Mouse (Mus musculus) embryo, embryonic 11.5 days (tissue): ENCODE data around the gene Ctnna2.

ENCODE experiments used
- DNase-seq: peaks from one replicate; pipeline ENCODE4 v3.0.0-alpha.2; 2012; ENCODE audit warnings: low read depth, low spot score

The Ctnna2 gene

DNA sequence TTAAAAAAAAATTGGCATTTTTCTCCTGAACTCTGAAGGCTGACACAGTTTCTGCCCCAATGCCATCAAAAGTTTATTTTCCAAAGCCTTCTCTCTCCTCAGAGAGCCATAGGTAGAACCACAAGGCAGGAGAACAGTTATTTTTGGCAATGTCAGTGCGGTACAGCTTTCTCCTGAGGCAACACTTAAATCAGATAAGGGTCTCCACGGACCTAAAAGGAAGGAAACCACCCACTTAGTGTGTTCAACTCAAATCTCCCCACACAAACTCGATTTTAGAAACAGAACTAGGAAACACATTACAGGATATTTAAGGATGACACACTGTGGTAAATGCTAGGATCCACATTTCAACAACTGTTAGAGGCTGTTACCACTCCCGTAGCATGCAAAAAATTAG lies 803.7 kb downstream of the Ctnna2 start:
- no peak for DNase-seq

DNA sequence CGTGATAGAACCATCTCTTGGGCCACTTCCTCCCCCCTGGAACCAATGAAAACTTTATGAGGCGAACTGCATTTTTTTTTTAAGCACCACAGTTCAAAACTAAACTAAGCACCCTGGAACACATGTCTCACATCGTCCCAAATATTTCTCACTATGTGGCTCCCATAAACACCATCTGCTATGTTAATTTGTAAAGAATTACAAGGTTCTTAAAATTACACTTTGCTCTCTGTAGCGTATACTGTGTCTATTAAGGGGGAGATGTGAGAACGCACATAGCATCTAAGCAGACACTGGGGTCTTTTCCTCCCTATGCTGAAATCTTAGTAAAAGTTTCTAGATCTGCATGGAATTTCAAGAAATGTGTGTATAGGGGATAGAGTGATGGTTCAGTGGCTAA lies 822.5 kb downstream of the Ctnna2 start:
- DNase-seq = no peak

DNA sequence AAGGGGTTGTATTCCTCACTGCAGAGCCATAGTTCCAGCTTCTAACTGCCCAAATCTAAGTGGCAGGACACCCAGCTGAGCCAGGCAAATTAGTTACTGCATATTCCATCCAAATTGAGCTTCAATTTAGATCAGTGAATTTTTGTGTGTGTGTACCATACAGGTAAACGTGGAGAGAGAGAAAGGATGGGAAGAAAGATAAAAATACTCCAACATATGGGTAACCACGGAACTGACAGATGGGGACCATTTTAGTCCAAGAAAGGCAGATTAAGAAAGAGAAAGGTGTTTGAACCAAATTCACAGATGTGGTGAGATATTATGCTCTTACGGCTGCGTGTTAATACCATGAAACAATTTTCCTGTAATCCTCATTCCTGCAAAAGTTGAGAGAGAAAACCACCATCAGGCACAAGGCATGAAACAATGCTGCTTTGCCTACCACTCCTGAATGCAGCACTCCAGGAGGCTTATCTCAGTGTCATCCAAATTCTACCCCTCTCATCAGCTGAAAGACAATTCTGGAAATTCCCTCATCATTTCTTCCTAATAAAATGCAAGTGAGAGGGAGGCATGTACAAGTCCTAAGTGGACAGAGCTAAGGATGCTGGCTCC lies 840.1 kb downstream of the Ctnna2 start:
- DNase-seq = no peak

DNA sequence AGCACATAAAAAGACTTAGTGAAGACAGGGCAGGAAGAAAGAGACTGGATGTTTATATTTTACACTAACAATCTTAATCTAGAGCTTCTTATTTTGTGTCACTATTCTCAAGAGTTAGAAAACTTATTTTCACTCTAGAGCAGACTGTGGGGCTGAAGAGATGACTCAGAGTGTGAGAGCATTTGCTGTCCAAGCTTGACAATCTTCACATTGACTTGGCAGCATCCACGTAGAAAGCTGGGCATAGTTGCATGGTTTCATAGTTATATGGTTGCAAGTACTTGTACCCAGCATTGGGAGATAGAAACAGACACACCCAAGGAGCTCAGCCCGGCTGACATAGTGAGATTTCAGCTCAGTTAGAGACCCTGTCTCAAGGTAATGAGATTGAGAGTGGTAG lies 858.6 kb downstream of the Ctnna2 start:
- no peak for DNase-seq

DNA sequence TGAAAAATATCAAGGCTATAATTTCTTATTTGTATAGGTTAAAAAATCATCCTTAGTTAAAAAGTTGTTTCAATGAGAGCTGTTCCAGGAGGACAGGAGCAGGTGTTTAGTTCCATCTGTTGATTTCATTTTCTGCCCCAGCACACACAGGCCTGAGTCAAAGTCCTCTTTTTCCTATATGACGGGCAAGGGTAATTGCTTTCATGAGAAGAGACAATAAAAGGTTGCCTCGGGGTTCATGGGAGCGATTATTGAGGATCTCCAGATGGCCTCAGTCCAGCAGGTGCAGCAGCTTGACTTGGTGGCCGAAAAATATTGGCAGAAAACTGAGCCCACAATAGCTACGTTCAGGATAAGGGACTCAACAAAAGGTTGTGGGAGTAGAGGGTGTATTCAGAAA lies 859.0 kb downstream of the Ctnna2 start:
- DNase-seq = no peak

DNA sequence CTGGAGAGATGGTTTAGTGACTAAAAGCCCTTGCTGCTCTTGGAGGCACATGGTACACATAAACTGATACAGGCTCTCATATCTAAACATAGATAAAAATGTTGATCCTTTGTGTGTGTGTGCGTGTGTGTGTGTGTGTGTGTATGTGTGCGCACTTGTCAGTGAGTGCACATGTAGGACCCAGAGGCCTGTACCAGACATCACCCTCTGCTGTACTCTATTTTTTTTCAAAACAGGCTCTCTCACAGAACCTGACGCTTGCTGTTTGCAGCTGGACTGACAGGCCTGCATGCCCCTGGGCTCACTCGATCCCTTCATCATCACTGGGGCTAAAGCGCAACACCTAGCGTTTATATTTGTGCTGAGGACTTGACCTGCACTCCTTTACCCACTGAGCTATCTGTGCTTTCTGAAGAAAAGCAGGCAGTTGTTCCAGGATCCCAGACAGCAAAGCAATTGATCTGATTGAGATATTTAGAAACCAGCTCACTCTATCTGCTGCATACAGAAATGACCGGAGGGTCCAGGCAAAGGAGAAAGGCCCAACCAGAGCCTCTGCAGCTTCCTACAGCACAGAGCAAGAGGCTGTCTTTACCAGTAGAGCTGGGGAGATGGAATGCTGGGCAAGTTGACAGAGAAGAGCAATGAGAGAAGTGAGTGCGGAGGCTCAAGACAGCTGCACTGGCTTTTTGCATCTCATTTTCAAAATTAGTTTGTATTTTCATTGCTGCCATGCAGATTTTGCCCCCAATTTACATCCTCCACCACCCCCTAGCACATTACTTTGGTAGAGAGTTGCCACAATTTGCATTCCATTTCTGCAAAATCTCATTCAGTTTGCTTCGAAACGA lies 870.2 kb downstream of the Ctnna2 start:
- no peak for DNase-seq

DNA sequence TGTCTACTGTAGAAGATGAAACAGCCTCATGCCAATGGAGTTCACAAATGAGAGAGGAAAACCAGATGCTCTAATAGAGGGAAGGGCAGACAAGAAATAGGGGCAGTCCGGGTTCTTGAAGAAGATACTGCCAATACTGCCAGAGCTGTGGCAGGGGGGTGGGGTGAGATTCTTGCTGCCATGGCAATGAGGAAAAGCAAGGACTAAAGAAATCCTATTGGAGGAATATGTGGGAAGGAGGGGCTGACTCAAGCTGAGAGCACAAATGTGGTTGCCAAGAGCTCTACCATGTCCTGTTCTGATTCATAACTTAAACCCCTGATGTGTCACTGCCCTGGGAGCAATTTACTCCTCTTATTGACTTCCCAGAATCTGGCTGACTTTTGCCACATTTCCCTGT lies 878.5 kb downstream of the Ctnna2 start:
- DNase-seq = no peak

DNA sequence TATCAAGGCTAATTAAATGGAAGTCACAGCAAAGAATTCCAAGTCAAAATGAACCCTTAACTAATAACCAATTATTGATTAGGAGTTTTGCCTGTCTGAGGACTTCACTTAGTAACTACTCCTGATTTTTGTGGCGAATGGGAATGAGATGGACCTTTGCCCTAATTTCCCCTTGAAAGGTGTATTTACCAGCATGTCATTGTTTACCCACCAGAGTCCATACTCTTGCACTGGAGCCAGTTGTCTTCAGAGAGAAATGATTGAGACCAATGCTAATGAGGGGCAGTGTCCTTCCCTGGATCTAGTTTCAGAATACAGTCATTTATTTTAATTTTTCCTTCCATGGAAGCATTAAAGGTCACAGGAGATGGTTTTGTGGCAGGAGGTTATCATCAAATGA lies 881.0 kb downstream of the Ctnna2 start:
- DNase-seq = no peak

DNA sequence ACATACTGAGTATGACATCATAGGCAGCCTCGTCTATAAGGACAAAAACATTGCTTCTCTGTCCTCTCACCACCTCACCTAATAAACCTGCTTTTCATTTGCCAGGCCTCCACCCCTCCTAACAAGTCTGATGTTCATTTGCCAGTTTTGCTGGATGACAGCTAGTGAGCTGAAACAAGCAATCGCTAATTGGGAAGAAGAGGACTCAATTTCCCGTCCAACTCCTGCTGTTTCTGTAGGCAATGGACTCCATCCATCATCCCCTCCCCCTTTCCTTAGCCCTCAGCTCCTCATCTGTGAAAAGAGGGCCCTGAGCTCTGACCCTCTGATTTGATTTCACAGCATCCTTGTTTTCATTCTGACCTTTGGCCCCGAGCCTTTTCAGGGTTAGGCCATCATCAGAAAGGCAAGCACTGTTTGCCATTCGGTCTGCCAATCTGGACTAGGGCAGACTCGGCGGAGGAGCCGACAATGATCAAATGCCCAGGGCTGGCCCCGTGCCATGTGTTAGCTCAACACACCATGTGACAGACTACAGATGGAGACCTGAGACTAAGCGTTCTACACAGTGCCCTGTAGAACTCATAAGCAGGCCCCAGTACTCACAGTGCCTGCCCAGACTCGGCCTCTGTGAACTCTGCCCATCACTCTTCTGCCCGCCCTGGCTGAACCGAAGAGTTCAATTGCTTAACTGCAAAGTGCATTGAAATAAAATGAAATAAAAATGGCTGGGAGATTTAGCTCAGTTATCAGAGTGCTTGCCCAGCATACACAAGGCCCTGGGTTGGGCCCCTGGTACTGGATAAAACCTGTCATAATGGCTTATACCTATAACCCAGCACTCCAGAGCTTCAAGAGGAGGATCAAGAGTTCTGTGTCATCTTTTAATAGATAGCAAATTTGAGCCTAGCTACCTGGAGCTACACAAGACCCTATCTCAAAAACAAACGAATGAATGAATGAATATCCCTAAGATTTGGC lies 903.8 kb downstream of the Ctnna2 start:
- DNase-seq = no peak

DNA sequence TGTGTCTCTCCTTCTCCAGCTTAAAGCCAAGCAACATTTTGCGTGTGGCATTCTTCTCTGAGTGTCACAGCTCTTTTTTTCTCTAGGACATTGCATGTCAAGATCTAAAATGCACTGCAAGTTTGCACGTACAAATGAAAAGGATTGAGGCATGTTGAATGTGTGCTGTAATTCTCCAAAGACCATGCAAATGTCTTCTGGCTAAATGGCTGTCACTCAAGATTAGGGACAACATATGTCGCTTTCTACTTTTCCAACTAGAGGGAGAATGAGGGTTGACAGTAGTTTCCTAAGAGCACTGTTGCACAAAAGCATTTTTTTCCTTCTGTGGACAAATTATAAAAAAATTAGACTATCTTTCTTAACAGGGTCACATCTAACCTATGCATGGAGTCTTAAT lies 909.9 kb downstream of the Ctnna2 start:
- no peak for DNase-seq

DNA sequence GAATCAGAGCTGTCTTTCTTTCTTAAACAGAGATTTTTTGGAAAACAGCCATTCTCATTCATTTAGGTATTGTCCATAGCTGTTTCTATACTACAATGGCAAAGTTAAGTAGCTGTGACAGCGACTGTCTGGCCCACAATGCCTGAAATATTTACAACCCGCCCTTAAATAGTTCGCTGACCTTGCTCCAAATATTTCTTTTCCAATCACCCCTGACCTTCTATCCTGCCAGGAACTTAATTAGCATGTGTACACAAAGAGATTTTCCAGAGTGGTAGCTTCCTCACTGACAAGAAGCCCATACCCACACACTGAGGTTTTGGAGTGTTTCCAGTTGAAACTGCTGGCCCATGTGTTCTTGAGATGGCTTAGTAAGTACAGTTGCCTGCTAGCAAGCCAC lies 928.8 kb downstream of the Ctnna2 start:
- peak; percentile 23 for DNase-seq

DNA sequence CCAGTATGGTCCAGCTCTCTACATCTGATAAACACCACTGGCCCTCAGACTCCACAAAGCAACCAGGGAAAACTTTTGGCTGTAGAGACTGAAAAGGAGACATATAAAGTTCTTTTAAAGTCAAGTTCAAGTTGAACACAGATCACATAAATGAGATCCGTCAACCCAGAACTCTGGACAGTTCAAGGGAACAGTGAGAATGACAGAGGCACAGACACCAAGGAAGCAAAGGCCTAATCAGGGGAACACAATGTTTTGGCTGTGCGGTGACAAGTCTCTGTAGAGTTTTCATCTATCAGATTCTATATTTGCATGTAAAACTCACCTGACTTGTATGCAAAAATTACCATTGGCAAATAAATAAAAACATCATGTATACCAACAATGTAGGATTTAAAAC lies 929.3 kb downstream of the Ctnna2 start:
- DNase-seq = no peak

DNA sequence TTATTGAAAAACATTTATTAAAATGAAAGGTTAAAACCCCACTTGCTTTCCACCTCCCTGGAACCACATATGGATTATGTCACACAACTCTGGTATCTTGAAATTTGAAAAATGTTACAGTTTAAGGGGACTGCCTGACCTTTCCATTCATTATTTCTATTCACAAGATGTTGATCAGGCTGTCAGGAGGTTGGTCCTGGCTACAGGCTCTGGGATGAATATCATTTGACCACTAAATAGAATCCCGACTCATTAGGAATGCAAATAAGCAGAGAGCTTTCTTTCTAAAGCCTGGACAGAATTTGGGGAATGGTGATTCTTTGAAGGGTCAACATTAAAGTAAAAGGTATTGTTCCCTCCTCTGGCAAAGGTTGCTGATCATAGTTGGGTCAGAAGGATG lies 931.9 kb downstream of the Ctnna2 start:
- no peak for DNase-seq

DNA sequence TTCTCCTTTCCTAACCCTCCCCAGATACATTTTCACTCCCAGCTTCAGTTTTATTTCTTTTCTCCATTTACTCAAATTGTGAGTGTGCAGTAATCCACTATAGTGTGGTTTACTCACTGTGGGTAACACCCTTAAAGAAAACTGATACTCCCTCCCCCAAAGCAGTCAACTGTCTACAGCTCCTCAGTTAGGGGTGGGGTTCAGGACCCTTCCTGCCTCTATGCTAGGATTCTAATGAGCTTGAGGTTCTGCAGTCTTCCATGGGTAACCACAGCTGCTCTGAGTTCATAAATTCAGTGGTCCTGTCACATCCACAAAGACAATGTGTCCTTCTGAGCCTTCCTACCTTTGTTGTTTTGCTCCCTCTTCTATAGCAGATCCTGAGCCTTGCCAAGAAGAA lies 954.4 kb downstream of the Ctnna2 start:
- DNase-seq = no peak

DNA sequence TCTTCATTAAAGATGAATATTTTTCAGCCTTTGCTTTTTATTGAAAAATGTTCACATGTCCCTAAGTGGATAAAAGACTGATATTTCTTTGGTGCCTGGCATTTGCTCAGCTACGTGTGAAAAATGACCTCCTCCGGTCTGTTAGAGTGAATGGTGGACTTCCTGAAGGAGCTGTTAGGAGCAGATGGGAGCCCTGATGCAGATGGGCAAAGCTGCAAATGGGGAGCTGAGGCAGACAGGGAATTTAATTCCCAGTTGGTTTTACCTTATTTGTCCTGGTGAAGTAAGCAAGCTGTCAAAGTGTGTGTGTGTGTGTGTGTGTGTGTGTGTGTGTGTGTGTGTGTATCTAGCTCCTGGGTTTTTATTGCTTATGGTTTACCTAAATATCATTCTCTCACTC lies 966.3 kb downstream of the Ctnna2 start:
- DNase-seq = no peak

DNA sequence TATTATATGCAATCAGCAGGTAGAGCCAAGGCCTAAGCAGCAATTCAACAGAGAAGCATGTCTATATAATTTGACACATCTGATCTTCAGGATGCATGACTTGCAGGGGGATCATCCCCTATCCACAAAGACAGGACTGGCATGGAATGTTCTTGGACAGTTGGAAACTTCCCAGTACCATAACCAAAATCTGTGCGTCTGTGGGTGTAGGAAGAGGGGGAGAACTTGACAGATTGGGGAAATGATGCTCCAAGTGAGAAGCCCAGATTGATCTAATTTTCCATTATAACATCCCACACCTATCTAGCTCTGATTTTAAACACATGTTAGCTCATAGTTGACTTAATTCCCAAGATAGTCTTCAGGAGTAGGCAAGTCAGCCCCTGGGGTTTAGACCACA lies 968.5 kb downstream of the Ctnna2 start:
- DNase-seq = no peak

DNA sequence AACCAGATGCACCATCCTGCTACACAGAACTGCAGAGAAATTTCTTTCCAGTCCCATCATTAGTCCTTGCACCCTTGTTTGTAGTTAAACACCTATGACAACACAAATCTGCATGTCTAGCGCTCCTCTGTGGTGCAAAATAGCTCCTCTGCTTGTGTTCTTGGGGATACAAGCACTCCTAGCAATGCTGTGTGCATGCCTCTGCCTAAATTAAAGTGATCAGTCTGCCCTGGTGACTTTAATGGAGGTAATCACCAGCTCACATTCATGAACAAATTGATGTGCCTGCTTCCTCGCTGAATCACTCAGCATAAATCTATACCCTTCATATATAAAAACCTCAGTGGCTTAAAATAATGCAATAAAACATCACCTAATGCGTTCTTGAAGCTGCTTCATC lies 987.4 kb downstream of the Ctnna2 start:
- no peak for DNase-seq

DNA sequence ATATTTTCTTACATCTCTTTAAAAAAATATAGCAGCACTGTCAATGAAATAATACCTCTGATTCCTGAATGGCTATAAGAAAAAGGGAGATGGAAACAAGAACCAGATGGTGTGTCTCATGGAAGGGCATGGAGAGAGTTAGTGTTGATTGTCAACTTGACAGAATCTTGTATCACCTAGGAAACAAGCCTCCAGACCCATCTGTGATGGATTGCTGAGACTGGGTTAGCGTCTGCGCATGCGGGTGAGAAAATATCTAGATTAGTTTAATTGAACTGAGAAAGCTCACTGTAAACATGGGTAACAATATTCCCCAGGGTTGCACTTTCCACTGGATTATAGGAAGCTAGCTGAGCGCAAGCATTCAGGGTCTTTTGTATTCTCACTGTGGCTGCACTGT lies 994.7 kb downstream of the Ctnna2 start:
- no peak for DNase-seq

DNA sequence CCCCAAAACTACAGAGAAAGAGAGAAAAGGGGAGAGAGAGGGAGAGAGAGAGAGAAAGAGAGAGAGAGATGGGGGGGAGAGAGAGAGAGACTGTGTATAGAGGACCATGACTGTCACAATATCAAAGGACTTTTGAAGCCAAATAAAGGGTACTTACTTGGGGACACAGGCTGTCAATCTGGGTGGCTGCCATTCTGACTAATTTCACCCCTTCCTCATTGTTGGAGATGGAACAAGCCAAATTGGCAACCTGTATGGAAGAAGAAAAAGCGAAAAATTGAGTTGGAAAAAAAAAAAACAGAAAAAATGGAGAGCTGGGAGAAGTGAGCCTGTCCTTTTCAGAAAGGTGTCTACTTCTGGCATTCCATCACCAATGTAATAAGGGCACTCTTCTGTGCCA lies 997.8 kb downstream of the Ctnna2 start:
- DNase-seq = no peak

DNA sequence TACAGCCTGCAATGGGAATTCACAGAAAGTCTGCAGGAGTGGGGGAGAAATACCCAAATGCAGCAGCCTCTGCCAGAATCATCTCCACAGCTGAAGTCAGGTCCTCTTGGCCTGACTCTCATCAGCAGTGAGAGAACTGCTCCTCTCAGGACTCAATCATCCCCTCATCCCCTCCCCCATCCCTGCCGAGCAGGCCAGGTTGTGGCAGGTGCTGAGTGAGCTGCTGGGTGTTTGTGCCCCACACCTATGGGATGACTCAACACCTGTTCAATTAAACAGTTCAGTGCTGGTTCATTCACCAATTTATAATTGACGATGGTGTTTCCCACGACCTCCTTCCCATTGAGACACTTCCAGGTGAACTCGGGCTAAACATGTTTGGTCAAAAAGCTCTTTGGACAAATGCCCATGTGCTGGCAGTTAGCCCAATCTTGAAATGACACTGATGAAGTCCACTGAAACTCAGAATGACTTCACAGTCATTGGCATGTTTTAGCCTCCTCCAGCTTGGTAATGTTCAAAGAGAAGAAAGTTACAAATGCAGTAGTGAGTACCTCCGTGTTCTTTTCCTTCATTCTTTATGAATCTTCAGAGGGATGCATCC lies 1000.1 kb downstream of the Ctnna2 start:
- no peak for DNase-seq

DNA sequence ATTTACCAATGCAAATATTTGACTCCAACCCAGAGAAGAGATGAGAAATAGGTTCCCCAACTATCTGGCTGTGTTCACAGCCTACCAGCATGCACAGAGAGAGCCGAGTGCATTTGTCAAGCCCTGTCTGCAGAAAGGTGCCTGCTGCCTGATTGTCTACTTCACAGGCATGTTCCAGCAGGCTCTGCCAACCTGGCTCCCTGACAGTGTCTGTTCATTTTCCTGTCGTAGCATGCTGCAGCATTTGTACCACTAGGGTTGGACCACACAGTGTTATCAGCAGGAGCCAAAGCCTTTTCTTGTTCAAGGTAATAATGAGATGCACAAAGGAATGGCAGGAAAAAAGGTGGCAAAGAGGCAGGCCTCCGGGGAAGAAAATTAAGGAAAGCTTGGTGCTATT lies 1001.7 kb downstream of the Ctnna2 start:
- no peak for DNase-seq

DNA sequence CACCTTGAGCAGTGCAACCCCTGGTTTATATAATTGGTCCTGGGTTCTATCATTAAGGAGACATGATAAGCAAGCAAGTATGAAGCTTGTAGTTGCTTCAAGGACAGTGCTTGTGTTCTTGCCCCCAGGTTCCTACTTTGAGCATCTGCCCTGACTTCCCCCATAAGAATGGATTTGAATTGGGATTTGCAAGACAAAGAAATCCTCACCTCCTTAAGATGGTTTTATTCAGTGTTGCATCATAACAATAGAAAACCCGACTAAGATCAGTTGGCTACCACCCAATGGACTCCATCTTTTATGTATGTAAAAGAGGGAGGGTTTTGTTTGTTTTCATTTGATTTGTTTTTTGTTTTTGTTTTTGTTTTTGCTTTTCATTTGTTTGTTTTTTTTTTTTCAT lies 1005.2 kb downstream of the Ctnna2 start:
- DNase-seq = no peak
